Comparison of ENCODE assay signal across 8 mouse cellular contexts in the genomic region with DNA sequence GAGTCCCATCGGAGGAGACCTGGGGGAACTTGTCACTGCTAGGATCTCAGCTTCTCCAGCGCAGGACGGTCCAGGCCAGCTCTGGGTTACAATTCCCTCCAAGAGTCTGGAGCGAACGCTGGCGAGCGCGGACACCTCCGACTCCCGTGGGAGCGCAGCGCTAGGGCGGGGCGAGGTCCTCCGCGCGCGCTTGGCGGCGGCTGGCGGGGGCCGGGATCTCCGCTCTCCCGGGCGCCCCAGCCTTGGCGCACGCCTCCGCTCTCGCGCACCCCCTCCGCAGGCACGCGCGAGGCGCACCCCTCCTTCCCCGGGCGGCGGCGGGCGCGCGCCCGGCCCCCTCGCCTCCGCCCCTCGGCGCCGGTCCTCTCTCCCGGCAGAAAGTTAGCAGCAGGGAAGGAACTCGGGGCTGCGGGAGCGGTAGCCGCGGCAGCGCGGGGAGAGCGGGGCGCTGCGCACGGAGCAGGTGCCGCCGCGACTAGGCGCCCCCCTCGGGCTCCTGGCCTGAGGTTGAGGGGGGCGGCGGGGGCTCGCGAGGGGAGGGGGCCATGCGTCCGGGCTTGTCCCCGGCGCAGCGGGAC. TPM values are rescaled to one million over a fixed set of nuclear protein-coding genes. Genes with fewer than 3 reads are reported as not detected.
DNase-seq lines count a peak whose midpoint lies in the region; ATAC-seq and TF ChIP-seq lines count a peak whose summit lies in the region.

A gene (plus strand): TSS at position 409 of the 578 bp plus-strand sequence.

- H3K36me3 ChIP-seq in kidney, postnatal 0 days (ENCODE audit: insufficient read depth, low read length) = no peaks in the 10 kb centered on the region
- no peaks in the 10 kb centered on the region for H3K36me3 ChIP-seq in embryonic facial prominence, embryonic 10.5 days (replicated peaks)
- H3K36me3 ChIP-seq in hindbrain, embryonic 10.5 days = no peaks in the 10 kb centered on the region
- no peaks in the 10 kb centered on the region for H3K36me3 ChIP-seq in limb, embryonic 14.5 days (ENCODE audit: control insufficient read depth, insufficient read depth, low read length)

- H3K9ac ChIP-seq in kidney, postnatal 0 days (ENCODE audit: low read depth, low read length) = 0 out of 2 replicates have a peak within 1 kb of the TSS, but pooled peaks have one; percentile 23
- peak within 1 kb of the TSS; percentile 40 for H3K9ac ChIP-seq in limb, embryonic 14.5 days (ENCODE audit: low read depth, low read length, severe bottlenecking)

- H3K27me3 ChIP-seq in kidney, postnatal 0 days (ENCODE audit: insufficient read depth, low read length) = peaks cover 53% of the 10 kb centered on the region
- H3K27me3 ChIP-seq in embryonic facial prominence, embryonic 10.5 days (replicated peaks; ENCODE audit: low read depth, poor library complexity, severe bottlenecking) = peaks cover 92% of the 10 kb centered on the region
- H3K27me3 ChIP-seq in hindbrain, embryonic 10.5 days (ENCODE audit: insufficient read depth, poor library complexity, severe bottlenecking) = peaks cover 85% of the 10 kb centered on the region
- H3K27me3 ChIP-seq in limb, embryonic 14.5 days (ENCODE audit: control insufficient read depth, insufficient read depth, low read length) = peaks cover 74% of the 10 kb centered on the region

- DNase-seq in kidney, postnatal 0 days (ENCODE audit: low spot score) = no peak
- no peak for DNase-seq in kidney, adult 9 months
- peak; percentile 54 for DNase-seq in embryonic facial prominence, embryonic 10.5 days (ENCODE audit: low spot score)
- DNase-seq in hindbrain, embryonic 10.5 days (ENCODE audit: low spot score) = peak; percentile 41
- peak; percentile 11 for DNase-seq in limb, embryonic 14.5 days (ENCODE audit: low spot score)
- DNase-seq in right cerebral cortex, adult 18-20 months = peak; percentile 54
- no peak for DNase-seq in T-cell, adult 2 months (ENCODE audit: low spot score)
- DNase-seq in testis, postnatal 14 days (ENCODE audit: low spot score) = no peak

- no peak for TF ChIP-seq POLR2A in limb, embryonic 14.5 days (IDR thresholded peaks at IDR 0.05; ENCODE audit: borderline replicate concordance, extremely low read depth, insufficient read depth, insufficient read length)

- H3K4me3 ChIP-seq in kidney, postnatal 0 days (replicated peaks; ENCODE audit: low read depth, low read length) = peak within 1 kb of the TSS; percentile 54
- H3K4me3 ChIP-seq in embryonic facial prominence, embryonic 10.5 days = peak within 1 kb of the TSS; percentile 74
- peak within 1 kb of the TSS; percentile 72 for H3K4me3 ChIP-seq in hindbrain, embryonic 10.5 days
- H3K4me3 ChIP-seq in limb, embryonic 14.5 days (replicated peaks; ENCODE audit: low read length) = peak within 1 kb of the TSS; percentile 57

- under 1% methylated on average over 47 of the region's 74 CpGs for WGBS in kidney, postnatal 0 days
- 1% methylated on average over 65 of the region's 74 CpGs for WGBS in embryonic facial prominence, embryonic 10.5 days
- WGBS in hindbrain, embryonic 10.5 days = under 1% methylated on average over 50 of the region's 74 CpGs
- WGBS in limb, embryonic 14.5 days = 0% methylated on average over 21 of the region's 74 CpGs

- TF ChIP-seq CTCF in kidney, postnatal 0 days (IDR thresholded peaks at IDR 0.05; ENCODE audit: low read depth) = no peak

- H3K4me1 ChIP-seq in kidney, postnatal 0 days (replicated peaks; ENCODE audit: insufficient read depth, low read length) = peaks cover 6% of the 10 kb centered on the region; the same call in 1 of the 2 replicates
- peaks cover 10% of the 10 kb centered on the region for H3K4me1 ChIP-seq in embryonic facial prominence, embryonic 10.5 days
- peaks cover 17% of the 10 kb centered on the region for H3K4me1 ChIP-seq in hindbrain, embryonic 10.5 days (replicated peaks)
- peaks cover 4% of the 10 kb centered on the region; the same call in 1 of the 2 replicates for H3K4me1 ChIP-seq in limb, embryonic 14.5 days (ENCODE audit: control insufficient read depth, insufficient read depth, low read length)

- ATAC-seq in kidney, postnatal 0 days (replicated peaks; ENCODE audit: low FRiP score, low read depth) = 0 out of 2 replicates have a peak, but pooled peaks have one; percentile 21
- 0 out of 2 replicates have a peak, but pooled peaks have one; percentile 15 for ATAC-seq in limb, embryonic 14.5 days (ENCODE audit: low FRiP score, low read depth)

- no peak within 1 kb of the TSS for H3K27ac ChIP-seq in kidney, postnatal 0 days
- H3K27ac ChIP-seq in embryonic facial prominence, embryonic 10.5 days (replicated peaks) = no peak within 1 kb of the TSS; the same call in 1 of the 2 replicates
- H3K27ac ChIP-seq in hindbrain, embryonic 10.5 days = peak within 1 kb of the TSS; percentile 53
- no peak within 1 kb of the TSS for H3K27ac ChIP-seq in limb, embryonic 14.5 days (replicated peaks; ENCODE audit: low read depth, low read length)

- H3K9me3 ChIP-seq in kidney, postnatal 0 days (replicated peaks; ENCODE audit: low read length) = no peaks in the 10 kb centered on the region
- no peaks in the 10 kb centered on the region for H3K9me3 ChIP-seq in embryonic facial prominence, embryonic 10.5 days
- H3K9me3 ChIP-seq in hindbrain, embryonic 10.5 days = no peaks in the 10 kb centered on the region
- no peaks in the 10 kb centered on the region for H3K9me3 ChIP-seq in limb, embryonic 14.5 days (ENCODE audit: control insufficient read depth, low read length)

- H3K4me2 ChIP-seq in kidney, postnatal 0 days (ENCODE audit: low read length) = peak within 1 kb of the TSS; percentile 95
- peak within 1 kb of the TSS; percentile 97 for H3K4me2 ChIP-seq in limb, embryonic 14.5 days (replicated peaks; ENCODE audit: low read depth, low read length, severe bottlenecking)

RNA-seq across cellular contexts. Expression of the gene that starts here (rescaled TPM):
- 0.04 TPM in 1 of 2 replicates, not detected in the other for polyA plus RNA-seq in kidney, postnatal 0 days (2015; fragmentation: Nextera tagmentation; extraction: Ambion mirVana)
- 0.11 TPM in 1 of 2 replicates, not detected in the other for polyA plus RNA-seq in embryonic facial prominence, embryonic 10.5 days (2016; fragmentation: Nextera tagmentation; extraction: Ambion mirVana)
- 0.07 and 0.22 TPM in 2 replicates for polyA plus RNA-seq in hindbrain, embryonic 10.5 days (2016; fragmentation: Nextera tagmentation; extraction: Ambion mirVana)
- 0.73 and 0.77 TPM in 2 replicates for polyA plus RNA-seq in limb, embryonic 14.5 days (2012; rRNA removed)
- polyA plus RNA-seq in limb, embryonic 14.5 days (2014; fragmentation: Nextera tagmentation; extraction: Ambion mirVana) = 0.53 and 0.56 TPM in 2 replicates

Comparison
In these comparisons a context has a peak if more than half of its experiments do, and no peak if none do; other contexts are left out.
1. Peak in ATAC-seq, H3K4me3 ChIP-seq, H3K9ac ChIP-seq and H3K4me2 ChIP-seq in kidney, postnatal 0 days; RNA of the gene not detected or under 1 TPM.
2. Peak in DNase-seq and H3K4me3 ChIP-seq in embryonic facial prominence, embryonic 10.5 days; RNA of the gene not detected or under 1 TPM.
3. Peak in DNase-seq, H3K4me3 ChIP-seq and H3K27ac ChIP-seq in hindbrain, embryonic 10.5 days; RNA of the gene not detected or under 1 TPM.
4. Peak in DNase-seq, ATAC-seq, H3K4me3 ChIP-seq, H3K9ac ChIP-seq and H3K4me2 ChIP-seq in limb, embryonic 14.5 days; RNA of the gene not detected or under 1 TPM.